Mouse (Mus musculus) heart, adult 2 months (tissue): ENCODE results near the gene Git2. TPM values are rescaled to one million over a fixed set of nuclear protein-coding genes. Genes with fewer than 3 reads are reported as not detected.

Experiments used
- DNase-seq, 2 experiments: peaks; one replicate each; pipeline ENCODE4 v3.0.0; 2021
- H3K27ac ChIP-seq: fragments of 200-600 bp; 2 replicates; pipeline ENCODE4 v1.8.1; 2022
- H3K27me3 ChIP-seq: fragments of 200-500 bp; 2 replicates; pipeline ENCODE4 v1.6.1; 2012; ENCODE audit warnings: mild to moderate bottlenecking, low read length, inconsistent platforms, mixed read lengths; ENCODE audit not compliant: control insufficient read depth, insufficient read depth
- H3K36me3 ChIP-seq: fragments of 200-500 bp; 2 replicates; pipeline ENCODE4 v1.6.1; 2012; ENCODE audit warnings: low read length, inconsistent platforms; ENCODE audit not compliant: control insufficient read depth, insufficient read depth
- H3K4me1 ChIP-seq: fragments of 200-500 bp; 2 replicates; pipeline ENCODE4 v1.6.1; 2011; ENCODE audit warnings: low read length; ENCODE audit not compliant: control insufficient read depth, insufficient read depth
- H3K4me3 ChIP-seq: fragments of 200-600 bp; 2 replicates; pipeline ENCODE4 v1.8.1; 2022
- H3K79me2 ChIP-seq: fragments of 200-500 bp; replicated peaks from 2 replicates; pipeline ENCODE4 v1.6.1; 2012; ENCODE audit warnings: mild to moderate bottlenecking, inconsistent platforms, low read length, moderate library complexity, mixed read lengths; ENCODE audit not compliant: control insufficient read depth, insufficient read depth
- H3K9ac ChIP-seq: fragments of 200-500 bp; 2 replicates; pipeline ENCODE4 v1.6.1; 2012; ENCODE audit warnings: low read depth, mild to moderate bottlenecking, control low read depth, inconsistent platforms, low read length, mixed read lengths
- CTCF ChIP-seq: fragments of 200-600 bp; IDR thresholded peaks from 2 replicates; pipeline ENCODE4 v1.8.1; 2022; ENCODE audit warnings: antibody characterized with exemption, mild to moderate bottlenecking, moderate library complexity
- EP300 ChIP-seq: fragments of 200-500 bp; IDR thresholded peaks from 2 replicates; pipeline ENCODE4 v1.6.1; 2011; ENCODE audit warnings: low read depth, low read length, control low read depth; ENCODE audit not compliant: insufficient read depth
- POLR2A ChIP-seq: fragments of 200-500 bp; IDR thresholded peaks from 2 replicates; pipeline ENCODE4 v1.6.1; 2011; ENCODE audit warnings: mild to moderate bottlenecking, low read depth, low read length, control low read depth; ENCODE audit not compliant: insufficient read depth
- WGBS: fragments of 180-500 bp; shearing (Covaris S2); methylation state at CpG from one replicate; pipeline ENCODE4 v1.1.7; 2018; 5-methylcytosine and 5-hydroxymethylcytosine counted together
- intact Hi-C: fragments of 180-260 bp; cut with DNase I; formaldehyde crosslinking; loops from one replicate; pipeline ENCODE4 v1.15.1; 2025
- polyA plus RNA-seq: library from polyadenylated mRNA; depleted of rRNA; stranded (reverse); fragments of >200 nt; gene quantifications from 2 replicates; pipeline ENCODE4 v1.2.3, GENCODE M21; 2012
- total RNA-seq, 2 experiments: library from RNA; stranded (reverse); gene quantifications; 2 replicates each; pipeline ENCODE4 v1.2.3; 2021

The Git2 gene
- total and polyA plus RNA-seq, 3 experiments, result 27.6 to 32.6 (median 28.7) TPM

- TF ChIP-seq EP300, result no peak
- TF ChIP-seq POLR2A, result no peak
- TF ChIP-seq CTCF, result no peak
Observed at GRCm38 (mm10) chr5:114795653-114796052, 20.3 kb upstream of the Git2 start.

GRCm38 (mm10) chr5:114795231-114795630 is 19.9 kb upstream of the Git2 start:
- Histone ChIP-seq H3K4me1 (peaks cover 9% of the 10 kb centered on the region), H3K27me3 (no peaks in the 10 kb centered on the region), H3K9ac (no peak overlapping the region), H3K36me3 (peaks cover 4% of the 10 kb centered on the region; the same call in 1 of the 2 replicates), H3K4me3 (no peak overlapping the region), H3K79me2 (no peaks in the 10 kb centered on the region), H3K27ac (peak overlapping the region; percentile 21; the same call in 1 of the 2 replicates)
- no peak for DNase-seq
- WGBS, result 49% methylated on average over 9 of the region's 9 CpGs
- TF ChIP-seq CTCF (no peak), POLR2A (no peak), EP300 (no peak)
- intact Hi-C loops, result no loop called here

More at GRCm38 (mm10) chr5:114795653-114796052, 20.3 kb upstream of the Git2 start:
- DNase-seq, result no peak
- H3K27ac ChIP-seq, result no peak overlapping the region
- whole genome bisulfite sequencing, result 59% methylated on average over 9 of the region's 9 CpGs
- no peak overlapping the region for H3K4me3 ChIP-seq
- peaks cover 9% of the 10 kb centered on the region for H3K4me1 ChIP-seq
- H3K36me3 ChIP-seq, result peaks cover 4% of the 10 kb centered on the region; the same call in 1 of the 2 replicates
- H3K9ac ChIP-seq, result no peak overlapping the region
- no peaks in the 10 kb centered on the region for H3K27me3 ChIP-seq
- no peaks in the 10 kb centered on the region for H3K79me2 ChIP-seq
- intact Hi-C loops, result no loop called here

- 64% methylated on average over 4 of the region's 4 CpGs for WGBS
- no peak for TF ChIP-seq EP300
- no peak for TF ChIP-seq POLR2A
- TF ChIP-seq CTCF, result no peak
- Histone ChIP-seq H3K4me3 (no peak overlapping the region), H3K79me2 (no peaks in the 10 kb centered on the region), H3K27me3 (no peaks in the 10 kb centered on the region), H3K9ac (no peak overlapping the region), H3K4me1 (peaks cover 9% of the 10 kb centered on the region), H3K36me3 (peaks cover 4% of the 10 kb centered on the region; the same call in 1 of the 2 replicates), H3K27ac (peak overlapping the region; percentile 21; the same call in 1 of the 2 replicates)
- no peak for DNase-seq
- intact Hi-C loops, result no loop called here
Observed at GRCm38 (mm10) chr5:114794609-114795008, 19.3 kb upstream of the Git2 start.

- H3K79me2 ChIP-seq, result no peaks in the 10 kb centered on the region
- no peaks in the 10 kb centered on the region for H3K27me3 ChIP-seq
- DNase-seq, result peak; percentile 46 to 58
- no peak overlapping the region for H3K4me3 ChIP-seq
- peaks cover 4% of the 10 kb centered on the region; the same call in 1 of the 2 replicates for H3K36me3 ChIP-seq
- no peak overlapping the region; the same call in 1 of the 2 replicates for H3K27ac ChIP-seq
- no peak overlapping the region for H3K9ac ChIP-seq
- 64% methylated on average over 7 of the region's 7 CpGs for WGBS
- TF ChIP-seq EP300, result peak; percentile 47; the same call in 1 of the 2 replicates
- TF ChIP-seq CTCF, result no peak
- intact Hi-C loops, result no loop called here
- H3K4me1 ChIP-seq, result peaks cover 9% of the 10 kb centered on the region
Observed at GRCm38 (mm10) chr5:114793317-114793716, 18.0 kb upstream of the Git2 start.

GRCm38 (mm10) chr5:114785196-114785595 is 9.9 kb upstream of the Git2 start:
- DNase-seq, result no peak
- Histone ChIP-seq H3K9ac (peak overlapping the region; percentile 30), H3K4me3 (no peak overlapping the region), H3K27ac (peak overlapping the region; percentile 89), H3K4me1 (peaks cover 8% of the 10 kb centered on the region), H3K79me2 (peaks cover 5% of the 10 kb centered on the region), H3K27me3 (no peaks in the 10 kb centered on the region), H3K36me3 (no peaks in the 10 kb centered on the region)
- WGBS, result 56% methylated on average over 5 of the region's 5 CpGs
- intact Hi-C loops, result no loop called here
- no peak for TF ChIP-seq EP300
- no peak for TF ChIP-seq CTCF
- no peak for TF ChIP-seq POLR2A

- WGBS, result 13% methylated on average over 16 of the region's 16 CpGs
- Histone ChIP-seq H3K79me2 (peaks cover 8% of the 10 kb centered on the region), H3K27me3 (no peaks in the 10 kb centered on the region), H3K4me1 (peaks cover 8% of the 10 kb centered on the region), H3K27ac (peak overlapping the region; percentile 89), H3K9ac (peak overlapping the region; percentile 30), H3K36me3 (no peaks in the 10 kb centered on the region), H3K4me3 (no peak overlapping the region)
- TF ChIP-seq EP300 (peak; percentile 99), POLR2A (no peak)
- peak; percentile 73 to 76 for DNase-seq
- intact Hi-C loops, result no loop called here
Observed at GRCm38 (mm10) chr5:114784622-114785165, 9.4 kb upstream of the Git2 start.
